Mouse (Mus musculus) liver, embryonic 13.5 days (tissue): Measurements from ENCODE around the gene Xndc1. TPM values are rescaled to one million over a fixed set of nuclear protein-coding genes. Genes with fewer than 3 reads are reported as not detected.

ENCODE experiments used
- polyA plus RNA-seq: library from polyadenylated mRNA; unstranded; fragments of >200 nt; fragmentation: Nextera tagmentation; extraction: Ambion mirVana; gene quantifications from 2 replicates; pipeline ENCODE4 v1.2.1, GENCODE M21; 2015

Gene Xndc1
- polyA plus RNA-seq, 1 experiment from 2014 or later: 13.6 TPM

Other genes with a start within 250 kb of the Xndc1 start
- not detected in 2 replicates for gene Phox2a, start 247.2 kb upstream of the Xndc1 start, polyA plus RNA-seq
- gene Inppl1, start 227.3 kb upstream of the Xndc1 start, polyA plus RNA-seq: 3.6 and 5.2 TPM in 2 replicates
- gene Folr2, start 208.3 kb upstream of the Xndc1 start, polyA plus RNA-seq: 3.6 and 4.4 TPM in 2 replicates
- gene Anapc15, start 201.8 kb upstream of the Xndc1 start, polyA plus RNA-seq: 66.2 and 71.8 TPM in 2 replicates
- gene Folr1, start 194.7 kb upstream of the Xndc1 start, polyA plus RNA-seq: 0.38 and 0.41 TPM in 2 replicates
- gene Lamtor1, start 159.6 kb upstream of the Xndc1 start, polyA plus RNA-seq: 75.2 and 76.5 TPM in 2 replicates
- gene Tomt, start 159.2 kb upstream of the Xndc1 start, polyA plus RNA-seq: 0.15 and 0.21 TPM in 2 replicates
- 2.1 TPM in 2 replicates for gene Lrrc51, start 131.6 kb upstream of the Xndc1 start, polyA plus RNA-seq
- 24.5 and 30.7 TPM in 2 replicates for gene Numa1, start 131.4 kb upstream of the Xndc1 start, polyA plus RNA-seq
- 9.1 and 11.1 TPM in 2 replicates for gene Il18bp, start 46.8 kb upstream of the Xndc1 start, polyA plus RNA-seq
- 10.6 and 11.6 TPM in 2 replicates for gene Rnf121, start within 50 bp of the Xndc1 start, polyA plus RNA-seq
- gene Xntrpc, start 202 bp downstream of the Xndc1 start, polyA plus RNA-seq: 0.22 and 0.28 TPM in 2 replicates
- not detected in 2 replicates for gene Trpc2, start 17.6 kb downstream of the Xndc1 start, polyA plus RNA-seq
- 0.22 and 0.48 TPM in 2 replicates for gene Art1, start 36.2 kb downstream of the Xndc1 start, polyA plus RNA-seq
- gene Art5, start 44.0 kb downstream of the Xndc1 start, polyA plus RNA-seq: 0.07 and 0.32 TPM in 2 replicates
- not detected in 2 replicates for gene Chrna10, start 51.3 kb downstream of the Xndc1 start, polyA plus RNA-seq
- 16.9 and 20.7 TPM in 2 replicates for gene Nup98, start 144.7 kb downstream of the Xndc1 start, polyA plus RNA-seq
- 23.3 and 27.3 TPM in 2 replicates for gene Pgap2, start 144.7 kb downstream of the Xndc1 start, polyA plus RNA-seq
- 56.0 and 58.2 TPM in 2 replicates for gene Rhog, start 190.5 kb downstream of the Xndc1 start, polyA plus RNA-seq
- 13.3 and 15.0 TPM in 2 replicates for gene Stim1, start 202.3 kb downstream of the Xndc1 start, polyA plus RNA-seq